Mouse (Mus musculus): ENCODE measurements at regions not wholly inside any gene's neighbourhood (a gene's known extent, or its start where the extent isn't known, plus 50 kb on each side); places are given as distances from the start of the nearest gene placed in this dataset.
"Not testable (repeated sequence)": the region's sequence is repeated elsewhere in the genome, so short reads cannot be mapped to it uniquely, and the experiment has no call there.

- no peak for DNase-seq (ENCODE audit: low read depth, low spot score)
Observed at GRCm38 (mm10) chr13:102025138-102025537, 257.1 kb upstream of the Pik3r1 start.

GRCm38 (mm10) chr13:102025547-102025946 lies 257.5 kb upstream of the Pik3r1 start:
- DNase-seq (ENCODE audit: low read depth, low spot score) = not testable (repeated sequence)

- DNase-seq (ENCODE audit: low read depth, low spot score) = no peak
Observed at GRCm38 (mm10) chr13:102031416-102031815, 263.4 kb upstream of the Pik3r1 start.

GRCm38 (mm10) chr13:102034484-102034883 lies 266.5 kb upstream of the Pik3r1 start:
- DNase-seq (ENCODE audit: low read depth, low spot score) = no peak

GRCm38 (mm10) chr13:102036001-102036400 lies 268.0 kb upstream of the Pik3r1 start:
- no peak for DNase-seq (ENCODE audit: low read depth, low spot score)

GRCm38 (mm10) chr13:102036819-102037624 lies 269.0 kb upstream of the Pik3r1 start:
- no peak for DNase-seq (ENCODE audit: low read depth, low spot score)

- DNase-seq (ENCODE audit: low read depth, low spot score) = no peak
Observed at GRCm38 (mm10) chr13:102060213-102060612, 292.2 kb upstream of the Pik3r1 start.

- no peak for DNase-seq (ENCODE audit: low read depth, low spot score)
Observed at GRCm38 (mm10) chr13:102064590-102065273, 296.7 kb upstream of the Pik3r1 start.

GRCm38 (mm10) chr13:102065274-102065640 lies 297.2 kb upstream of the Pik3r1 start:
- no peak for DNase-seq (ENCODE audit: low read depth, low spot score)

- DNase-seq (ENCODE audit: low read depth, low spot score) = no peak
Observed at GRCm38 (mm10) chr13:102065796-102066195, 297.8 kb upstream of the Pik3r1 start.

GRCm38 (mm10) chr13:102070740-102071139 lies 302.7 kb upstream of the Pik3r1 start:
- DNase-seq (ENCODE audit: low read depth, low spot score) = no peak

- no peak for DNase-seq (ENCODE audit: low read depth, low spot score)
Observed at GRCm38 (mm10) chr13:102072366-102072765, 304.3 kb upstream of the Pik3r1 start.

- DNase-seq (ENCODE audit: low read depth, low spot score) = no peak
Observed at GRCm38 (mm10) chr13:102087766-102088165, 319.7 kb upstream of the Pik3r1 start.

GRCm38 (mm10) chr13:102089551-102089950 lies 321.5 kb upstream of the Pik3r1 start:
- DNase-seq (ENCODE audit: low read depth, low spot score) = no peak

- no peak for DNase-seq (ENCODE audit: low read depth, low spot score)
Observed at GRCm38 (mm10) chr13:102094193-102094592, 326.2 kb upstream of the Pik3r1 start.

GRCm38 (mm10) chr13:102103161-102103560 lies 335.1 kb upstream of the Pik3r1 start:
- DNase-seq (ENCODE audit: low read depth, low spot score) = no peak

GRCm38 (mm10) chr13:102106188-102106587 lies 338.2 kb upstream of the Pik3r1 start:
- DNase-seq (ENCODE audit: low read depth, low spot score) = no peak

GRCm38 (mm10) chr13:102108204-102108603 lies 340.2 kb upstream of the Pik3r1 start:
- no peak for DNase-seq (ENCODE audit: low read depth, low spot score)

- DNase-seq (ENCODE audit: low read depth, low spot score) = no peak
Observed at GRCm38 (mm10) chr13:102108916-102109315, 340.9 kb upstream of the Pik3r1 start.

- DNase-seq (ENCODE audit: low read depth, low spot score) = no peak
Observed at GRCm38 (mm10) chr13:102113941-102114340, 345.9 kb upstream of the Pik3r1 start.

- no peak for DNase-seq (ENCODE audit: low read depth, low spot score)
Observed at GRCm38 (mm10) chr13:102122341-102122740, 354.3 kb upstream of the Pik3r1 start.

- no peak for DNase-seq (ENCODE audit: low read depth, low spot score)
Observed at GRCm38 (mm10) chr13:102127933-102128430, 360.0 kb upstream of the Pik3r1 start.

GRCm38 (mm10) chr13:102131459-102131858 lies 363.4 kb upstream of the Pik3r1 start:
- no peak for DNase-seq (ENCODE audit: low read depth, low spot score)
